Mouse (Mus musculus) heart, embryonic 10.5 days (tissue): ENCODE data around the gene Rab31. TPM values are rescaled to one million over a fixed set of nuclear protein-coding genes. Genes with fewer than 3 reads are reported as not detected.

Experiments used
- DNase-seq: peaks from one replicate; pipeline ENCODE4 v3.0.0-alpha.2; 2017; ENCODE audit warnings: low spot score
- H3K27ac ChIP-seq: fragments of 300-500 bp; sonication (generic); 2 replicates; pipeline ENCODE4 v1.5.1; 2016; ENCODE audit warnings: mild to moderate bottlenecking
- H3K27me3 ChIP-seq: fragments of 300-500 bp; sonication (generic); 2 replicates; pipeline ENCODE4 v1.6.1; 2016; ENCODE audit warnings: mild to moderate bottlenecking; ENCODE audit not compliant: poor library complexity, insufficient read depth, severe bottlenecking
- H3K36me3 ChIP-seq: fragments of 300-500 bp; sonication (generic); 2 replicates; pipeline ENCODE4 v1.6.1; 2016; ENCODE audit warnings: mild to moderate bottlenecking, moderate library complexity
- H3K4me1 ChIP-seq: fragments of 300-500 bp; sonication (generic); 2 replicates; pipeline ENCODE4 v1.6.1; 2016; ENCODE audit warnings: mild to moderate bottlenecking
- H3K4me3 ChIP-seq: fragments of 300-500 bp; sonication (generic); 2 replicates; pipeline ENCODE4 v1.5.1; 2016; ENCODE audit warnings: mild to moderate bottlenecking, moderate library complexity
- H3K9me3 ChIP-seq: fragments of 300-500 bp; sonication (generic); 2 replicates; pipeline ENCODE4 v1.6.1; 2016; ENCODE audit warnings: mild to moderate bottlenecking, moderate library complexity
- WGBS: fragments of 180-500 bp; shearing (Covaris S2); methylation state at CpG from one replicate; pipeline ENCODE4 v1.1.7; 2016; 5-methylcytosine and 5-hydroxymethylcytosine counted together
- polyA plus RNA-seq: library from polyadenylated mRNA; unstranded; fragments of >200 nt; fragmentation: Nextera tagmentation; extraction: Ambion mirVana; gene quantifications from 2 replicates; pipeline ENCODE4 v1.2.1, GENCODE M21; 2016

Gene Rab31
- polyA plus RNA-seq, 1 experiment from 2014 or later = 35.7 TPM

DNA sequence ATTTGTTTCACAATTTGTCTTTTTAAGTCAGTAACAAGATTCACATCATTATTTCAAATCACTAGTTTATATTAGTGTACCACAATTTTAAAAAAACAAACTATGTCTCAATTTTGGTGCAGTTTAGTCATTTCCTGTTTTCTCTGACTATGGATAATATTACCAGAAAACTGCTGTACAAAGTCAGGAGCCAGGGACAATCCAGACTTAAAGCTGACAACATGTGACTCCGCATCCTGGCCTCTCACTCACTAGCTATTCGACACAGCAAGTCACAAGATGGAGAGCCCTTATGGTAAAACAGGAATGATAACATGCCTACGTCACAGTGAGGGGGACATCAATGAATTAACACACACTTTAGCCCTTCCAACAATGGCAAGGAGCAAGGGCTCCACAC is 109.9 kb downstream of the Rab31 start:
- Histone ChIP-seq H3K9me3 (no peaks in the 10 kb centered on the region), H3K27me3 (no peaks in the 10 kb centered on the region), H3K36me3 (peaks cover 4% of the 10 kb centered on the region; the same call in 1 of the 2 replicates), H3K27ac (no peak overlapping the region), H3K4me3 (no peak overlapping the region), H3K4me1 (peaks cover 4% of the 10 kb centered on the region; the same call in 1 of the 2 replicates)
- DNase-seq = no peak
- 82% methylated on average over 3 of the region's 3 CpGs for WGBS

DNA sequence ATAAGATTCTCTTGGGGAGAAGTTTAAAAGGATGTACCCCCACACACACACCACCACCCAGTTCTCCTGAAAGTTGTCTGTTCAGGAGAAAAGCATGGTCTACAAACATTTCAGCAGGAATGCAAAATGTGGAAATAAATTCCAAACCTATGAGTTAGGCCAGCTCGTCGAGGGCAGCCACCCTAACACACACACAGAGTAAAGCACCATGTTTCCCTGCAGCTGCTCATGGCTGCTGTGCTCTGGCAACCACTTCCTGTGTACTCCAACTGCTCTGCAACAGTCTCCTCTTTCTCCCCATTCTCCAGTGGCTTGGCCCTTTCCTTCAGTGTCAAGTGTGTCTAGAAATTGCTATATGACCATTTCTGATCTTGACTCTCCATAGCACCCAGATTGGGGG is 114.1 kb downstream of the Rab31 start:
- WGBS = 69% methylated on average over 2 of the region's 2 CpGs
- Histone ChIP-seq H3K27ac (no peak overlapping the region), H3K9me3 (no peaks in the 10 kb centered on the region)

DNA sequence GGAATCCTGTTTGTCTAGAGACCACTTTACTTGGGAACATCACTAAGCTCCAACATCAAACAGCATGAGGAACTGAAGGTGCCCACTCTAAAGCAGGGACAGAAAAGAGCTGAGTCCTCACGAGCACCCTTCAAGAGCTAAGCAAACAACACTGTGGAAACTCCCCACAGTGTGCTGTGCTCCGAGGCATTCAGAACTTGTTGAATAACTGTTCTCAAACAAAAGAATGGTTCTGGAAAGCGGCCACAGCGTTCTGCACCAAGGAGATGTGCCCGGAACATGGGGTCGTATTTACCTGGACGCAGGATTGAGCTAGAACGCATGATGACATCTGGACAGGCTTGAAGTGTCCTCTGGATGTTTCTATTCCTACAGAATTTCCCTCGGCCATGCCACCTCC is 114.6 kb downstream of the Rab31 start:
- no peak for DNase-seq
- H3K36me3 ChIP-seq = no peaks in the 10 kb centered on the region
- H3K27ac ChIP-seq = no peak overlapping the region
- no peaks in the 10 kb centered on the region for H3K9me3 ChIP-seq
- 93% methylated on average over 9 of the region's 9 CpGs for WGBS
- H3K4me3 ChIP-seq = no peak overlapping the region
- no peaks in the 10 kb centered on the region for H3K27me3 ChIP-seq
- peaks cover 7% of the 10 kb centered on the region; the same call in 1 of the 2 replicates for H3K4me1 ChIP-seq

More for the DNA sequence above, 114.1 kb downstream of the Rab31 start:
- Histone ChIP-seq H3K4me1 (peaks cover 7% of the 10 kb centered on the region; the same call in 1 of the 2 replicates), H3K4me3 (no peak overlapping the region), H3K36me3 (no peaks in the 10 kb centered on the region), H3K27me3 (no peaks in the 10 kb centered on the region)
- no peak for DNase-seq

DNA sequence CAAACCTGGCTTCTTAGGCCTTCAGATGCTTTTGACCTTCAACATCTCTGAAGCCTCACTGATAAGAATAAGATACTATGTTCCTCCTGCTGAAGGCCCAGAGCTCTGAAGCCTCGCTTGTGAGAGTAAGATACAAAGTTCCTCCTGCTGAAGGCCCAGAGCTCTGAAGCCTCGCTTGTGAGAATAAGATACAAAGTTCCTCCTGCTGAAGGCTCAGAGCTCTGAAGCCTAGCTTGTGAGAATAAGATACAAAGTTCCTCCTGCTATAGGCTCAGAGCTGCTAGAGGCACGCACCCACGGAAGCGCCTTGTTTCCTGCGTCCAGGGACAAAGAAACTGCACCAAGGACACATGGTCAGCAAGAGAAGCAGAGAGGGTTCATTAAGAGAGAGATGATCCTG is 115.8 kb downstream of the Rab31 start:
- H3K4me3 ChIP-seq = no peak overlapping the region
- no peaks in the 10 kb centered on the region for H3K9me3 ChIP-seq
- no peak overlapping the region for H3K27ac ChIP-seq
- peaks cover 7% of the 10 kb centered on the region; the same call in 1 of the 2 replicates for H3K4me1 ChIP-seq
- H3K27me3 ChIP-seq = no peaks in the 10 kb centered on the region
- H3K36me3 ChIP-seq = 0 out of 2 replicates have a peak, but pooled peaks cover 3% of the 10 kb centered on the region
- WGBS = 86% methylated on average over 6 of the region's 6 CpGs
- DNase-seq = no peak

DNA sequence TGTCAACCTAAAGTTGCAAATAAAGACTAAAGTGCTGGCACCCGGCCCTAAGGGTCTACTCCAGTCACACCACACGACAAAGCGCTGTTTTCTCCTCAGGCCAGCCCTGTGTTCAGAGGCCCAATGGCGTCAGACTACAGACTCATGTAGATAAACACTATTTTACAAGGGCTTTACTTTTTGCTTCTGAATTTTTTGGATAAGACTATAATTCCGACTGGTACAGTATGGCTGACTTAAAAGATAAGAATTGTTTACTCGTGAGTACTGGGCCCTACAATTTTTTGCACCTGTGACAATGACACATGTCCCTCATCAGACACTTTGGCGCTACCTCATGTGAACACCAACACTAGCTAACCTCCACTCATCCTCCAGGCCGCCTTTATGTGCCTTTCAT is 116.5 kb downstream of the Rab31 start:
- H3K9me3 ChIP-seq = no peaks in the 10 kb centered on the region
- no peaks in the 10 kb centered on the region for H3K27me3 ChIP-seq
- DNase-seq = no peak
- peaks cover 7% of the 10 kb centered on the region; the same call in 1 of the 2 replicates for H3K4me1 ChIP-seq
- H3K27ac ChIP-seq = no peak overlapping the region
- H3K36me3 ChIP-seq = 0 out of 2 replicates have a peak, but pooled peaks cover 6% of the 10 kb centered on the region
- WGBS = 84% methylated on average over 8 of the region's 8 CpGs
- H3K4me3 ChIP-seq = no peak overlapping the region

DNA sequence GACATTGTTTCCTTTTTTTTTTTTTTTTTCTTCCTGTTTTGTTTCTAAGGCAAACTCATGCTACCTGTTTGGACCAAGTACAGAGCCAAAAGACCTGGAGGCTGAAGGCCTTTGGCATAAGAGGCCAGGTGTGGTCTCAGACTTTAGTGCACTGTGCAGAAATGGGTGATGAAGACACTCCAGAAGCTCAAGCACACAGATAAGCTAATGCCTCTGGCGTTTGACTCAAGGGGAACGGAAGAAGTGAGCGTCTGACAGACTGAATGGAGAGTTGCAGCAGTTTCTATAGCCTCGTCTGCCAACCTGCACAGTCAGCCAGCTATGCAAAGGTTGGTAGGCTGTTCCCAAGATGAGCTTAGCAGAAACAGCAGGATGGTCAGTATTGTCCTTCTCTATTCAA is 116.9 kb downstream of the Rab31 start:
- Histone ChIP-seq H3K27me3 (no peaks in the 10 kb centered on the region), H3K27ac (no peak overlapping the region), H3K4me3 (no peak overlapping the region), H3K9me3 (no peaks in the 10 kb centered on the region), H3K4me1 (peaks cover 7% of the 10 kb centered on the region; the same call in 1 of the 2 replicates), H3K36me3 (0 out of 2 replicates have a peak, but pooled peaks cover 7% of the 10 kb centered on the region)
- no peak for DNase-seq
- whole genome bisulfite sequencing = 43% methylated on average over 4 of the region's 4 CpGs

DNA sequence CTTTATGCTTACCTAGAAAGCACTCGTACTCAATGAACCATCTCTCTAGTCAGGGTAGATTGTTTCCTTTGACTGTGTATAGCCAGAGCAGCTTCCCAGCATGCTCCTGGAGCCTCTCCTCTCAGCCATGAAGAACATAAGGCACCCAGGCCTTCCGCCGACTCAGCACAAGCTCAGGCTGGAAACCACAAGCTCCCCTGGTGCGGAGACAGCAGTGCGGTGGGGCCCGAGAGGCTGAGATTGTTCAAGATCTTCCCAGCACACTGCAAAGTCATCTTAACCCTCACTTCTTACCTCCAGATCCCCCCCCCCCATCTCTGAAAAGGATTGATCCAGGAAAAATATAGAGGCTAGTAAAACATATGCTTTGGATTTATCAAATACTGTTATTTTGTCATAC is 122.0 kb downstream of the Rab31 start:
- no peak for DNase-seq
- H3K27me3 ChIP-seq = no peaks in the 10 kb centered on the region
- H3K27ac ChIP-seq = no peak overlapping the region
- H3K9me3 ChIP-seq = no peaks in the 10 kb centered on the region
- 0 out of 2 replicates have a peak, but pooled peaks cover 7% of the 10 kb centered on the region for H3K36me3 ChIP-seq
- WGBS = 86% methylated on average over 6 of the region's 6 CpGs
- H3K4me1 ChIP-seq = peaks cover 25% of the 10 kb centered on the region
- no peak overlapping the region for H3K4me3 ChIP-seq

DNA sequence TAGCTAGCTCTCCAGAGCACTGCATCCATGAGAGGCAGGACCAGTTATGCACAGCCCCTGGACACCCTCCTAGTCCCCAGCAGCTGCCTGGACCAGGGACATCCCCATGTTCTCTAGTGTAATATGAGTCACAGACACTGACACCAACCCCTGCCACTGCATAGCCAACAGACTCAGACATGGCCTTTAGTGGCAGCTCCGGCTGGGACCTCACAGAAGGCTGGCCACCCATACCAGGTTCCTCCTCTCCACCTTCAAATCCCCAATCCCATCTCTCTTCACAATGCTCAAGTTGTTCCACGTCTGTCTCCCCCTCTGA is 123.4 kb downstream of the Rab31 start:
- Histone ChIP-seq H3K27me3 (no peaks in the 10 kb centered on the region), H3K27ac (no peak overlapping the region), H3K4me3 (no peak overlapping the region), H3K9me3 (no peaks in the 10 kb centered on the region), H3K36me3 (0 out of 2 replicates have a peak, but pooled peaks cover 7% of the 10 kb centered on the region), H3K4me1 (peaks cover 17% of the 10 kb centered on the region)
- WGBS = 83% methylated on average over 2 of the region's 2 CpGs
- DNase-seq = no peak

DNA sequence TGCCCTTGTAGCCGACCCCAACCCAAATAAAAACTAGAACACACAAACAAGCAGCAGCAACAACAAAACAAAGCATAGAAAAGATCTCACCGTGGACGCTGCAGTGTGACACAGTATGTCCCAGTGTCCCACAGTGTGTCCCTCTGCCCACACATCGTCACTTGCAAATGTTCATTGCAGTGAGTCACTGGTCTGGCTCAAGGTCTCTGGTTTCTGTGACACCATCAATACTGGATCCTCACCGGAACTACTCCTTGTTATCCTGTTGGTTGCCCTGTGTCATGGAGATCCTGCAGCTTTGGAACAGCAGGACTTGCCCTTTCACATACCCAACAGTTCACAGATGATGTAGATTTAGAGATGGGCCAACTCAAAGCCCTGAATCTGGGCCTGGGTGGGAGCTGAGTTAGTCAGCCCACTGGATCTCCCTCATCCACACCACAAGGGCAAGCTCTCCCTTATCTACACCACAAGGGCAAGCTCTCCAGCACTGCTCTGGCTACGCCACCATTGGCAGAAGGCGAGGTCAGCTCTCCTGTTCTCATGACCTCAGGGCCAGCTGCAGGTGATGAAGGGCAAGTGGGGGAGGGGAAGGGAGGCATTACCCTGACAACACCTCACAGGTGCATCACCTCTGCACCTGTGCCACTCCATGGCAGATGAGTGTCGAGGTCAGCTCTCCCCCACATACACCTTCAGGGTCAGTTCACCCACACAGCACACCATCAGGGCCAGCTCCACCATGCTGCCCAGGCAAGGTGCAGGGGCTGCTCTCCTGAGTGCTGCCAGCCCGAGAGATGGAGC is 124.0 kb downstream of the Rab31 start:
- Histone ChIP-seq H3K4me3 (no peak overlapping the region), H3K4me1 (peaks cover 17% of the 10 kb centered on the region), H3K27ac (no peak overlapping the region), H3K27me3 (no peaks in the 10 kb centered on the region), H3K9me3 (no peaks in the 10 kb centered on the region), H3K36me3 (0 out of 2 replicates have a peak, but pooled peaks cover 7% of the 10 kb centered on the region)
- no peak for DNase-seq
- WGBS = 75% methylated on average over 9 of the region's 9 CpGs

DNA sequence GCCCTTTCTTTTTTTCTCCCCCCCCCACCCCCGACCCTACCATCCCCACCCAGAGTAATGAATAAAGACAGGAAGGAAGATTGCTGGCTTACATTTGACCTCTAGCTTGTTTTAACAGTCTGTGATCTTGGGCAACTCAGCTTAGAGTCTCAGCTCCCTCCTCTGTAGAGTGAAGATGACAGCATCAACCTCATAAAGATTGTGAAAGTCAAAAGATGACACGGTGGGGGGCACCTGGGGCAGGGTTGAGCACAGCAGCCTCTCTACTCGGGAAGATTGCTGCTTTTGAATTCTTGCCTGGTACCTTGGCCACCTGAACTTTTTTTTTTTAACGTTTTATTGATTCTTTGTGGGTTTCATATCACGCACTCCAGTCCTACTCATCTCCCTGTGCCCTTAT is 124.6 kb downstream of the Rab31 start:
- Histone ChIP-seq H3K36me3 (0 out of 2 replicates have a peak, but pooled peaks cover 7% of the 10 kb centered on the region), H3K4me3 (no peak overlapping the region), H3K9me3 (no peaks in the 10 kb centered on the region), H3K27ac (no peak overlapping the region), H3K4me1 (peaks cover 22% of the 10 kb centered on the region), H3K27me3 (no peaks in the 10 kb centered on the region)
- no peak for DNase-seq
- 57% methylated on average over 5 of the region's 5 CpGs for WGBS

DNA sequence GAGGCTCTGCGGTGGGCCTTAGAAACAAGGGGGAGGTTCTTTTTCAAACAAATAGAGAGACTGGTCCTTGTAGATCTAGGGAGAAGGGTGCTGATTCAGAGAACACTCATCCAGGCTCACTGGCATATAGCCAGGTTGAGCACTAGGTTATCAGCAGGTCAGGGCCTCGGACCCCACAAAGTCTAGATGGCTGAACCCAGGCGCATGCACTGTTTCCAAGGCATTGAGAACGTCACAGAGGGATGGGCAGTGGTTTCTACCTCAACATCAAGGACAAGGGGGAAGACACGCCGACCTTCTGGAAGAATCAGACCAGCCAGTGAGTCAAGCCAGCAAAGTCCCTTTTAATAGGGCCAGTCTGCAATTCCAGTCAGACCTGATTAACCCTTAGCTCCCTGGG is 125.3 kb downstream of the Rab31 start:
- Histone ChIP-seq H3K27ac (no peak overlapping the region), H3K27me3 (no peaks in the 10 kb centered on the region), H3K36me3 (0 out of 2 replicates have a peak, but pooled peaks cover 7% of the 10 kb centered on the region), H3K4me1 (peaks cover 22% of the 10 kb centered on the region), H3K4me3 (no peak overlapping the region), H3K9me3 (no peaks in the 10 kb centered on the region)
- WGBS = 66% methylated on average over 6 of the region's 6 CpGs
- no peak for DNase-seq

DNA sequence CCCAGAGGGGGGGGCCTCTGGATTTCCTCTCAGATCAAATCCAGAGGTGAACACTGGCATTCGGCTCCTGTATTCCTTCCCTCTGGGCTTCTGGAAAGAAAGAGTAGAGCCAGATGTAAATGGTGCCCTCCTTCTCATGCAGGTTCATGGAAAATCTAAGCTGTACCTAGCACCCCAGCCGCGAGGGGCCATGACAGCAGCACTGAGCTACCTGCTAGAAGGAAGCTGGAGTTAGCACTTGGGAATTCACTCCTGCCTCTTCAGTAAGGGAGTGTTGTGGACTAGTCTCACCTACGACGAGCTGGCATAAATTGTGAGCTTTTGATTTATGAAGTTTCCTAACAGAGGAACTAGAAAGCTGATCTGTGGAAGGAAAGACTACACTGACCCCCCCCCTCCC is 129.0 kb downstream of the Rab31 start:
- Histone ChIP-seq H3K27me3 (no peaks in the 10 kb centered on the region), H3K9me3 (no peaks in the 10 kb centered on the region), H3K36me3 (no peaks in the 10 kb centered on the region), H3K27ac (no peak overlapping the region), H3K4me1 (peaks cover 13% of the 10 kb centered on the region), H3K4me3 (no peak overlapping the region)
- 86% methylated on average over 5 of the region's 5 CpGs for WGBS
- no peak for DNase-seq

DNA sequence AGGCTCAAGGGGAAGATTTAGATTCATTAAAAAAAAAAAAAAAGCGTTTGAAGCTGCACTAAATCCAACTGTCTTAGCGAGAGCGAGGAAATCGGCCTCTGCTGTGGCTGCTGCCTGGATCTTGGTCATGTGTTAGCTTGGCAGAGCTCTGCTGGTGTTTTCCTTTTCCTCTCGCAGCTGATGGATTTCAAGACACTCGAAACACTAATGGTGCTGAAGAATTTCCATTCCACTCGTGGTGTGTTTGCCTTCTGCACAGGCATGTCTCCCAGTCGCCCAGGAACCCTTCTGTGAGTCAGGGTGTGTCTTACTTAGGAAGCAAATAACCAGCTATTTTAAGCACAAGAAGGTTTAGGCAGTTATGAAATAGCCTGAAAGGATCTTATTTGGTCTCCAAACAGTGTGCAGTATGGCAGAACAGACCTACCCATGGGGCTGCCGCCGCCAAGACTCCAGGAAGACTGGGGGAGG is 129.5 kb downstream of the Rab31 start:
- no peaks in the 10 kb centered on the region for H3K9me3 ChIP-seq
- no peak for DNase-seq
- no peaks in the 10 kb centered on the region for H3K27me3 ChIP-seq
- no peaks in the 10 kb centered on the region for H3K36me3 ChIP-seq
- peaks cover 8% of the 10 kb centered on the region; the same call in 1 of the 2 replicates for H3K4me1 ChIP-seq
- H3K4me3 ChIP-seq = no peak overlapping the region
- 58% methylated on average over 10 of the region's 10 CpGs for WGBS
- H3K27ac ChIP-seq = no peak overlapping the region; the same call in 1 of the 2 replicates
